31 mouse cellular contexts compared by ENCODE assay signal in the genomic region with DNA sequence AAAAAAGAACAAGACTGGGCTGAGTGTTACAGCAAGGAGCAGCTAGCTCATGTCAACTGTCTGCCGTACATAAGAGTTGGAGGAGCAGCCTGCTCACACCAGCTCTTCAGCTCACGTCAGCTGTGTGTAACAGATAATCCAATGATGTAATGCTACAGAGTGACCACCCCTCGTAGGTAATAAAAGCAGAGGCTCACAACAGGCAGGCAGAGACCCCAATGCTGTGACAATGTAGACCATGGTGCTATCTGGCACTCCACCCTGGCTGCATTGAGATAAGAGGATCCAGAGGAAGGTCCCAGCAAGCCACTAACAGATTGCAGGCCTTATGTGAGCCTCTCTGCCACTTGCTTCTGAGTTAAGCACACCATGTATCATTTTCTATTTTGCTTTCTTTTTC. TPM values are rescaled to one million over a fixed set of nuclear protein-coding genes. Genes with fewer than 3 reads are reported as not detected.
DNase-seq lines count a peak whose midpoint lies in the region; ATAC-seq lines count a peak whose summit lies in the region.
"Had no signal": no experiment of that assay in that cellular context is flagged by ENCODE, and none has a peak within 500 bp of the region (broad histone marks: within the 10 kb centered on the region; RNA-seq: fewer than 3 reads in every experiment).

No protein-coding gene starts in this region.

- no peaks in the 10 kb centered on the region for H3K27me3 ChIP-seq in megakaryocyte, embryonic 14.5 days (replicated peaks)
- no peaks in the 10 kb centered on the region for H3K27me3 ChIP-seq in liver, embryonic 15.5 days
- H3K27me3 ChIP-seq in forebrain, embryonic 14.5 days (replicated peaks; ENCODE audit: control insufficient read depth, insufficient read depth, low read length): no peaks in the 10 kb centered on the region
- no peaks in the 10 kb centered on the region for H3K27me3 ChIP-seq in kidney, embryonic 15.5 days
- H3K27me3 ChIP-seq: embryonic facial prominence, embryonic 13.5 days; heart, embryonic 12.5 days; limb, embryonic 12.5 days; midbrain, embryonic 13.5 days; neural tube, embryonic 15.5 days; stomach, embryonic 15.5 days had no signal

- no peak overlapping the region for H3K9ac ChIP-seq in liver, embryonic 15.5 days
- no peak overlapping the region for H3K9ac ChIP-seq in forebrain, embryonic 14.5 days (ENCODE audit: low read length)
- no peak overlapping the region for H3K9ac ChIP-seq in kidney, embryonic 15.5 days
- H3K9ac ChIP-seq: embryonic facial prominence, embryonic 13.5 days; forebrain, postnatal 0 days; heart, embryonic 12.5 days; hindbrain, embryonic 14.5 days; limb, embryonic 12.5 days; midbrain, embryonic 13.5 days; neural tube, embryonic 15.5 days; stomach, embryonic 15.5 days had no signal

- 0 out of 2 replicates have a peak, but pooled peaks cover 4% of the 10 kb centered on the region for H3K9me3 ChIP-seq in megakaryocyte, embryonic 14.5 days
- H3K9me3 ChIP-seq in liver, embryonic 15.5 days (replicated peaks): no peaks in the 10 kb centered on the region
- no peaks in the 10 kb centered on the region for H3K9me3 ChIP-seq in forebrain, embryonic 14.5 days (replicated peaks; ENCODE audit: control insufficient read depth, low read length)
- no peaks in the 10 kb centered on the region for H3K9me3 ChIP-seq in kidney, embryonic 15.5 days (replicated peaks)
- H3K9me3 ChIP-seq: embryonic facial prominence, embryonic 13.5 days; heart, embryonic 12.5 days; limb, embryonic 12.5 days; midbrain, embryonic 13.5 days; neural tube, embryonic 15.5 days; stomach, embryonic 15.5 days had no signal

- H3K4me3 ChIP-seq in megakaryocyte, embryonic 14.5 days (replicated peaks): peak overlapping the region; percentile 31
- no peak overlapping the region for H3K4me3 ChIP-seq in liver, embryonic 15.5 days (replicated peaks)
- H3K4me3 ChIP-seq in forebrain, embryonic 14.5 days (ENCODE audit: low read depth, low read length): no peak overlapping the region
- H3K4me3 ChIP-seq in kidney, embryonic 15.5 days (replicated peaks): no peak overlapping the region
- H3K4me3 ChIP-seq: embryonic facial prominence, embryonic 13.5 days; heart, adult 2 months; heart, embryonic 12.5 days; left cerebral cortex, adult 2 months; limb, embryonic 12.5 days; midbrain, embryonic 13.5 days; neural tube, embryonic 15.5 days; stomach, embryonic 15.5 days had no signal

- no peak overlapping the region for H3K4me2 ChIP-seq in liver, embryonic 15.5 days
- H3K4me2 ChIP-seq in forebrain, embryonic 14.5 days (ENCODE audit: low read length): no peak overlapping the region
- no peak overlapping the region for H3K4me2 ChIP-seq in kidney, embryonic 15.5 days
- H3K4me2 ChIP-seq: embryonic facial prominence, embryonic 13.5 days; heart, embryonic 12.5 days; hindbrain, embryonic 14.5 days; limb, embryonic 12.5 days; midbrain, embryonic 13.5 days; neural tube, embryonic 15.5 days; stomach, embryonic 15.5 days had no signal

- peaks cover 13% of the 10 kb centered on the region for H3K36me3 ChIP-seq in megakaryocyte, embryonic 14.5 days (replicated peaks; ENCODE audit: low read length)
- no peaks in the 10 kb centered on the region for H3K36me3 ChIP-seq in liver, embryonic 15.5 days (replicated peaks)
- no peaks in the 10 kb centered on the region for H3K36me3 ChIP-seq in forebrain, embryonic 14.5 days (ENCODE audit: control insufficient read depth, insufficient read depth, low read length)
- no peaks in the 10 kb centered on the region for H3K36me3 ChIP-seq in kidney, embryonic 15.5 days
- H3K36me3 ChIP-seq: embryonic facial prominence, embryonic 13.5 days; heart, embryonic 12.5 days; limb, embryonic 12.5 days; midbrain, embryonic 13.5 days; neural tube, embryonic 15.5 days; stomach, embryonic 15.5 days had no signal

- ATAC-seq in megakaryocyte, adult 5-6 weeks (ENCODE audit: poor library complexity, severe bottlenecking): no peak
- ATAC-seq in common myeloid progenitor, adult 5-6 weeks (replicated peaks; ENCODE audit: low read depth, poor library complexity, severe bottlenecking): peak; percentile 55
- ATAC-seq in liver, embryonic 15.5 days (ENCODE audit: insufficient read depth): peak; percentile 34
- ATAC-seq in forebrain, embryonic 14.5 days: no peak
- ATAC-seq in kidney, embryonic 15.5 days (replicated peaks; ENCODE audit: low FRiP score): no peak
- ATAC-seq: activated CD4-positive, CD25-positive, alpha-beta regulatory T cell, adult 4 months; forebrain, postnatal 0 days; intestine, postnatal 0 days; lung, postnatal 0 days; midbrain, embryonic 13.5 days had no signal

- DNase-seq in forebrain, embryonic 14.5 days (ENCODE audit: low spot score): no peak
- no peak for DNase-seq in Muller cell, postnatal 12 days (ENCODE audit: inconsistent ontology term)
- DNase-seq: adrenal gland, adult 2 months; adrenal gland, postnatal 36 days; cerebellum, adult 9-10 months; forebrain, postnatal 0 days; heart, adult 2 months; heart, postnatal 4 days; kidney, adult 9 months; kidney, postnatal 14 days; lung, adult 18-20 months; retina, postnatal 1 day; right cerebral cortex, postnatal 14 days; thymus, postnatal 25 days had no signal

- no peak overlapping the region for H3K27ac ChIP-seq in liver, embryonic 15.5 days (replicated peaks)
- no peak overlapping the region for H3K27ac ChIP-seq in forebrain, embryonic 14.5 days (ENCODE audit: low read depth, low read length)
- no peak overlapping the region for H3K27ac ChIP-seq in kidney, embryonic 15.5 days
- H3K27ac ChIP-seq: embryonic facial prominence, embryonic 13.5 days; heart, adult 2 months; hindbrain, embryonic 14.5 days; left cerebral cortex, adult 2 months; limb, embryonic 12.5 days; macrophage; midbrain, embryonic 13.5 days; neural tube, embryonic 15.5 days; stomach, embryonic 15.5 days had no signal

- WGBS in liver, embryonic 15.5 days (ENCODE audit: insufficient replicate concordance): 25% methylated on average over 3 of the region's 3 CpGs
- 70% methylated on average over 3 of the region's 3 CpGs for WGBS in forebrain, embryonic 14.5 days
- 63% methylated on average over 3 of the region's 3 CpGs for WGBS in kidney, embryonic 15.5 days

- peaks cover 26% of the 10 kb centered on the region for H3K4me1 ChIP-seq in megakaryocyte, embryonic 14.5 days
- H3K4me1 ChIP-seq in liver, embryonic 15.5 days (replicated peaks): peaks cover 23% of the 10 kb centered on the region
- H3K4me1 ChIP-seq in forebrain, embryonic 14.5 days (ENCODE audit: control insufficient read depth, insufficient read depth, low read length): no peaks in the 10 kb centered on the region
- H3K4me1 ChIP-seq in kidney, embryonic 15.5 days: 0 out of 2 replicates have a peak, but pooled peaks cover 3% of the 10 kb centered on the region
- H3K4me1 ChIP-seq: heart, embryonic 12.5 days; limb, embryonic 12.5 days; stomach, embryonic 15.5 days had no signal

RNA-seq across cellular contexts. Expression of a gene that starts 4.8 kb away (rescaled TPM):
- 1.0 and 1.4 TPM in 2 replicates for polyA plus RNA-seq in megakaryocyte, embryonic 14.5 days (2012; ENCODE audit: insufficient read depth, low replicate concordance)
- 12.1 and 14.6 TPM in 2 replicates for total RNA-seq in megakaryocyte, adult 5-6 weeks (2015)
- 18.6 and 20.2 TPM in 2 replicates for total RNA-seq in megakaryocyte, adult 5-6 weeks (2017)
- total RNA-seq in common myeloid progenitor, adult 5-6 weeks (2017): 21.9 and 23.2 TPM in 2 replicates
- polyA plus RNA-seq in liver, embryonic 15.5 days (2015; fragmentation: Nextera tagmentation; extraction: Ambion mirVana): 7.6 and 8.0 TPM in 2 replicates
- polyA plus RNA-seq in forebrain, embryonic 14.5 days (2014; fragmentation: Nextera tagmentation; extraction: Ambion mirVana): 22.7 and 24.1 TPM in 2 replicates
- 19.6 and 21.1 TPM in 2 replicates for polyA plus RNA-seq in kidney, embryonic 15.5 days (2015; fragmentation: Nextera tagmentation; extraction: Ambion mirVana)

RNA-seq across cellular contexts. Expression of a gene that starts 26.7 kb away (rescaled TPM):
- 88.6 and 107 TPM in 2 replicates for polyA plus RNA-seq in megakaryocyte, embryonic 14.5 days (2012; ENCODE audit: insufficient read depth, low replicate concordance)
- 3.9 and 5.2 TPM in 2 replicates for total RNA-seq in megakaryocyte, adult 5-6 weeks (2015)
- total RNA-seq in megakaryocyte, adult 5-6 weeks (2017): 7.7 and 11.7 TPM in 2 replicates
- 22.4 and 30.7 TPM in 2 replicates for total RNA-seq in common myeloid progenitor, adult 5-6 weeks (2017)
- polyA plus RNA-seq in liver, embryonic 15.5 days (2015; fragmentation: Nextera tagmentation; extraction: Ambion mirVana): 5.5 and 5.8 TPM in 2 replicates
- 3.6 and 4.2 TPM in 2 replicates for polyA plus RNA-seq in forebrain, embryonic 14.5 days (2014; fragmentation: Nextera tagmentation; extraction: Ambion mirVana)
- 31.1 and 34.1 TPM in 2 replicates for polyA plus RNA-seq in kidney, embryonic 15.5 days (2015; fragmentation: Nextera tagmentation; extraction: Ambion mirVana)

Comparison
In these comparisons a context has a peak if more than half of its experiments do, and no peak if none do; other contexts are left out.
1. ATAC-seq: peak in common myeloid progenitor, adult 5-6 weeks (single experiment) and liver, embryonic 15.5 days (single experiment); none in megakaryocyte, adult 5-6 weeks (single experiment), forebrain, embryonic 14.5 days (single experiment) and kidney, embryonic 15.5 days (single experiment).